Mouse (Mus musculus): Measurements from ENCODE around the gene Agbl2.

Agbl2 gene

DNA sequence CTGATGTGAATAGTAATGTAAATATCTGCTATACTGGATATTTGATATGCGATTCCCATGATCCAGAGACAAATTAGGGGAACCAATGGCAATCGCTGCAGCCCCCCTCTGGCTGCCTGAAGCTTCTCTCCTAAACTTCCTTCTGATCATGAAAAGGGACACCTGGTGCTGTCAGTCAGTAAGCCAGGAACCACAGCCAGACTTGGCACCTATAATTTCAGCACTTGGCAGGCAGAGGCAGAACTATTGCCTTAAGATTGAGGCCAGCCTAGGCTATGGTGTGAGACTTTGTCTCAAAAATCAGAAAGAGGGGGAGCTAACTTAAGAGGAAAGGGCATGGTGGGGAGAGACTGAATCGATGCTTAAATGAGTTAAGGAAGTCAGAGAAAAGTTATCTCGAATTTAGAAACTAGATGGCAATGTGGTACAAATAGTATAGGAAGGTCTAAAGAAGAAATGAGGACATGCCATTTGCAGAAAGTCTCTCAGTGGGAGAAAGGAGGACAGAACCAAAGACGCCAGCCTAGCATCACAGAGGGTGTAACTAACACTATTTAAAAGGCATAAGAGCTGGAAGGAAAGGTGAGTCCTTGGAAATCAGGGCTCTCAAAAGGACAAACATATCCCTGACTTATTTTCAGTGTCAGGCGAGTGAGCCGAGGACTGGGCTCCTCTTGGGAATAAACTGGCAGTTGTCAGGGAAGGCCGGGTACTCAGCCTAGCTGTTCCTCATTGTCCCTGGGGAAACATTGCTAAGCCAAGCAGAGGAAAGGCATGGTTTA is 88.8 kb downstream of the Agbl2 start:
- peak in 1 of 2 experiments; percentile 41 for DNase-seq (ENCODE audit: low spot score in 2 of 2)

DNA sequence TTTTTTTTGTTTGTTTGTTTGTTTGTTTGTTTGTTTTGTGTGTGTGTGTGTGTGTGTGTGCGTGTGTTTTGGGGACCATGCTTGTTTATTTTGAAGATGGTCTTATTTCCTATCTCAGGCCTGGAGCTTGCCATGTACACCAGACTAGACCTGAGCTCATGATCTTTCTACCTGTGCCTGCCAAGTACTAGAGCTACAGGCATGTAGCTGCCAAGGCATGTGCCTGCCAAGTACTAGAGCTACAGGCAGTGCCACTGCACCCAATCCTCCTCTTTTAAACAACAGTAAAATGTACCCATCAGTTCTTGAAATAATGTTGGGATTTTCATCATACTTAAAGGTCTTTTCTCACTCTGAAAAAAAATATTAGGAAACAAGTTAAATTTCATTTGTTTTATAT is 91.5 kb downstream of the Agbl2 start:
- DNase-seq (ENCODE audit: low spot score in 2 of 2), result no peak

DNA sequence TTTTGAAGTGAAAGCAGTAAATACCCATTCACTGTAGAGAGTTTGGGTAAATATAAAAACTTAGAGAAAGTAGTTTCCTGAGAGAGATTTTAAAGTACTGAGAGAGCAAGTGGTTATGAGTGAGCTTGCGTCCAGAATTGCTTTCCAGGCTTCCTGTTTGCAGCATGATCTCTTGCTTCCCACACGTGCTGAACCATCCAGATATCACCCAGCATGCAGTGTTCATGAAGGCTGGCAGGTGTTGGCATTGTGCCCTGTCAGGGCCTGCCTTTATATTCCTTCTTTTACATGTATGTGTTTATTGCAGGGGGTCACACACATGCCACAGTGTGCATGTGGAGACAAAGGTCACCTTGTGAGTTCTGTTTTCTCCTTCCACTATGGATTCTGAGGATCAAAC is 92.7 kb downstream of the Agbl2 start:
- no peak for DNase-seq (ENCODE audit: low spot score in 2 of 2)

GRCm38 (mm10) chr2:90877584-90878259 is 95.2 kb downstream of the Agbl2 start:
- DNase-seq (ENCODE audit: low spot score in 2 of 2), result no peak

DNA sequence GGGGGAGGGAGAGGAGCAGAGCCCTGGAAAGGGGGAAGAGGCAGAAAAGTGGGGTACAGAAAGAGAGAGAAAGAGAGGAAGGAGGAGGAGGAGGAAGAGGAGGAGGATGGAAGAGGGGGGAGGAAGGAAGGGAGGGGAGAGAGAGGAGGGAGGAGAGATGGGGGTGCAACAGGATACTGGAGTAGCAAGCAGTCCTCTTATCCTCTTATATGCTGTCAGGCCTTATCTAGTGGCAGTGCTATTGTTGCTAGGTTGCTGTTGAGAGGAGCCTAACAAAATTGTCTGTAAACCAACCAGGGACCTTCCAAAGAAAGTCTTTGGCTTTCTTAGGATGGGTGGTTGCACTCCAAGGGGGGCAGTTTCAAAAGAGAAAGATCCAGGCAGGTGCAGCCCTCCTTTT is 96.9 kb downstream of the Agbl2 start:
- DNase-seq (ENCODE audit: low spot score in 2 of 2), result no peak

DNA sequence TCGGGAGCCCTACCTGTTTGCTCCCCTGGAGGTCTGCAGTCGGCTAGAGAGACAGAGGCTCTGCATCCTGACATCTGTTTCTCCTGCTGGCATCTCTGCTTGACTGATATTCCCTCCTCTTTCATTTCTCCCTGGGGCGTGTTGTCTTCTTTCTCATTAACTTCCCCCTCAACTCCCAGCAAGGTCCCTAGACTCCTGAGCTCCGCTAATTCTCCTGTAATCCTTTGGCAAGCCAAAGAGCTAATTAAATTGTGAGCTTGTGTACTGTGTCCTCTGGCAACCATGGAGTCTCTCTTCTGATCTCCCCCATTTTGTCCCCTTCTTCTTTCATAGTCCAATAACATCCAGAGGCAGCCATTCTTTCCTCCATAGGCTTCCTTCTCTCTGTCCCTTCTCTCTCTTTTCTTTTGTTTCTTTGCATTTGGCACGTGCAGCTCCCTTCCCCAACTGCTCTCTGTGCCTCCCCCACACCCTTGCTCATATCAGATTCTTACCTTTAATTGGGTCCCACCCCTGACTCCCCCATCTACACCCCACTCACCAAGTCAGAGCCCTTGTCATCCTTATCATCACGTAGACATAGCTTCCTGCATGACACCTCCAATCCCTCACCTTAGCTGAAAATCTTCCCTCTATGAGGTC is 97.7 kb downstream of the Agbl2 start:
- no peak for DNase-seq (ENCODE audit: low spot score in 2 of 2)

- DNase-seq (ENCODE audit: low spot score in 2 of 2), result no peak
Measured at GRCm38 (mm10) chr2:90881824-90882223, 99.3 kb downstream of the Agbl2 start.
